Comparison of ENCODE assay signal across 8 mouse cellular contexts in the genomic region with DNA sequence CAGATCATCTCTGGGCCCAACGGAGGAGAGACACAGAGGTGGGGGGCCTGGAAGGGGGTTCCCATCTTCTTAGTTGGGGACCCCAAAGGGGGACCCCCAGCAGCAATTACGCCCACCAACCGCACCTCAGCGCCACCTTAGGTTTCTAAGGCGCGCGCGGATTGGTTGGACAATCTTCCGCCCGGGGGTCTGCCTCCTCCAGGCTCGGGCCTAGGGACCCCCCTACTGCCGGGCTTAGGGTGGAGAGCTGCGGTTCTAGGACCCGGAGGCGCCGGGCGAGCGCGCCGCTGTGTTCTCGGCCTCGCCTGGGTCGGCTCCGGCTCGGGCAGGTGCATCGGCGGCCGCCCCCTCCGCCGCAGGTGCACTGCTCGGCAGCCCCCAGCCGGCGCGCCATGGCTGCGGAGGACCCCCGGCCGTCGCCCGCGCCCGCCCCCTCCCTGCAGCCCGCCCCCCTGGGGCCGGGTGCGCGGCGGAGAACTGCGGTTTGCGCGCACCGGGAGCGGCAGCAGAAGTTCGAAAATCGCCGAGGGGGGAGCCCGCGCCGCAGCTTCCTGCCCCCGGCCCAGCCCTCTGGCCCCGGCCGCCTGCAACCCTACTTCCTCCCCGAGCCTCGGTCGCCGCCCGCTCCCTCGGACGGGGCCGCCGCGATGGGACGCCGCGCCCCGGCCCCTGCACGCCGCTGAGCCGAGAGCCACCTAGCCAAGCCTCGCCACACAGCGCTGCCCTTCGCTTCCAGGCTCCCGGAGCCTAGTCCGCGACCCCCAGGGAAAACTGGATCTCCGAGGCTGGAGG. TPM values are rescaled to one million over a fixed set of nuclear protein-coding genes. Genes with fewer than 3 reads are reported as not detected.
DNase-seq lines count a peak whose midpoint lies in the region; ATAC-seq and TF ChIP-seq lines count a peak whose summit lies in the region.

Gene Fmnl1, plus strand, starts transcription at position 614 of the 792 bp plus-strand sequence.

- peaks cover 5% of the 10 kb centered on the region for H3K4me1 ChIP-seq in bone marrow, adult 2 months (ENCODE audit: control insufficient read depth, insufficient read depth, low read length)
- H3K4me1 ChIP-seq in liver, embryonic 14.5 days (replicated peaks; ENCODE audit: control insufficient read depth in 2 of 2, insufficient read depth in 2 of 2, low read length in 1 of 2) = peaks cover 0 to 9% of the 10 kb centered on the region in 2 experiments; a peak in 2 of 4 replicates
- peaks cover 12% of the 10 kb centered on the region for H3K4me1 ChIP-seq in neural tube, embryonic 12.5 days

- peak within 1 kb of the TSS; percentile 47 for H3K4me2 ChIP-seq in liver, embryonic 14.5 days (ENCODE audit: low read depth)
- peak within 1 kb of the TSS; percentile 93 for H3K4me2 ChIP-seq in neural tube, embryonic 12.5 days (replicated peaks)

- 1% methylated on average over 84 of the region's 84 CpGs for WGBS in bone marrow, adult 2 months
- 1% methylated on average over 59 of the region's 84 CpGs for whole genome bisulfite sequencing in liver, embryonic 14.5 days (ENCODE audit: insufficient replicate concordance)
- 2% methylated on average over 75 of the region's 84 CpGs for WGBS in neural tube, embryonic 12.5 days

- no peak for TF ChIP-seq EP300 in liver, embryonic 14.5 days (IDR thresholded peaks at IDR 0.05; ENCODE audit: low read depth)

- TF ChIP-seq POLR2A in bone marrow, adult 2 months (IDR thresholded peaks at IDR 0.05; ENCODE audit: borderline replicate concordance, control insufficient read depth, low read depth, low read length) = peak; percentile 61; the same call in 1 of the 2 replicates

- peak within 1 kb of the TSS; percentile 57 for H3K4me3 ChIP-seq in layer of hippocampus, adult 2 months
- H3K4me3 ChIP-seq in bone marrow, adult 2 months (replicated peaks; ENCODE audit: control insufficient read depth, low read depth, low read length) = peak within 1 kb of the TSS; percentile 82
- peak within 1 kb of the TSS; percentile 38 to 40 for H3K4me3 ChIP-seq in liver, embryonic 14.5 days (ENCODE audit: insufficient read depth in 1 of 2, low read depth in 2 of 2, low read length in 2 of 2)
- H3K4me3 ChIP-seq in neural tube, embryonic 12.5 days = peak within 1 kb of the TSS; percentile 59

- no peaks in the 10 kb centered on the region for H3K9me3 ChIP-seq in liver, embryonic 14.5 days (ENCODE audit: control insufficient read depth, low read length)
- H3K9me3 ChIP-seq in neural tube, embryonic 12.5 days = 0 out of 2 replicates have a peak, but pooled peaks cover 3% of the 10 kb centered on the region

- no peaks in the 10 kb centered on the region for H3K36me3 ChIP-seq in liver, embryonic 14.5 days (replicated peaks; ENCODE audit: control insufficient read depth, insufficient read depth, low read depth)
- no peaks in the 10 kb centered on the region for H3K36me3 ChIP-seq in neural tube, embryonic 12.5 days

- H3K27me3 ChIP-seq in liver, embryonic 14.5 days (ENCODE audit: control insufficient read depth, insufficient read depth, low read length) = peaks cover 26% of the 10 kb centered on the region
- H3K27me3 ChIP-seq in neural tube, embryonic 12.5 days (replicated peaks) = peaks cover 50% of the 10 kb centered on the region

- DNase-seq in layer of hippocampus, adult 2 months (ENCODE audit: low spot score in 2 of 2) = peak in 1 of 2 experiments; percentile 39
- DNase-seq in layer of hippocampus, adult 11-12 months (ENCODE audit: low spot score) = no peak
- DNase-seq in heart, adult 8-10 months (ENCODE audit: low spot score) = peak; percentile 51
- peak; percentile 66 for DNase-seq in kidney, adult 18-20 months
- DNase-seq in liver, embryonic 14.5 days (ENCODE audit: low read depth in 3 of 3, low spot score in 3 of 3) = no peak
- peak; percentile 87 for DNase-seq in thymus, postnatal 4 days

- no peak for ATAC-seq in liver, embryonic 14.5 days (ENCODE audit: insufficient read depth)
- 0 out of 2 replicates have a peak, but pooled peaks have one; percentile 48 for ATAC-seq in neural tube, embryonic 12.5 days (ENCODE audit: low FRiP score, low read depth)

- H3K27ac ChIP-seq in layer of hippocampus, adult 2 months = peak within 1 kb of the TSS; percentile 97
- peak within 1 kb of the TSS; percentile 96 for H3K27ac ChIP-seq in bone marrow, adult 2 months (ENCODE audit: control insufficient read depth, insufficient read depth, low read depth, low read length, poor library complexity)
- H3K27ac ChIP-seq in liver, embryonic 14.5 days = no peak within 1 kb of the TSS
- no peak within 1 kb of the TSS for H3K27ac ChIP-seq in neural tube, embryonic 12.5 days

- TF ChIP-seq CTCF in layer of hippocampus, adult 2 months (conservative IDR thresholded peaks at IDR 0.05) = no peak
- TF ChIP-seq CTCF in bone marrow, adult 2 months (IDR thresholded peaks at IDR 0.05; ENCODE audit: control insufficient read depth, insufficient read depth, low read length) = no peak
- no peak for TF ChIP-seq CTCF in liver, embryonic 14.5 days (IDR thresholded peaks at IDR 0.05; ENCODE audit: low read depth)

- no peak within 1 kb of the TSS; the same call in 1 of the 2 replicates for H3K9ac ChIP-seq in liver, embryonic 14.5 days (replicated peaks)
- peak within 1 kb of the TSS; percentile 65 for H3K9ac ChIP-seq in neural tube, embryonic 12.5 days

RNA-seq across cellular contexts. Expression of gene Fmnl1, which starts in this region (rescaled TPM):
- total RNA-seq in layer of hippocampus, adult 2 months (2021) = 100 to 1,000 TPM; 142 to 156 TPM
- polyA plus RNA-seq in bone marrow, adult 2 months (2011; ENCODE audit: insufficient read depth, insufficient read length, low replicate concordance, missing spikeins) = 42.0 and 121 TPM in 2 replicates
- 10 to 100 TPM in 3 of 4 experiments, 1 to 10 TPM in 1; 9.3 to 20.1 (median 13.2) TPM for total RNA-seq in heart, adult 8-10 months (2022)
- polyA plus RNA-seq in liver, embryonic 14.5 days (2012; rRNA removed) = 2.3 and 3.5 TPM in 2 replicates
- 2.3 and 3.5 TPM in 2 replicates for polyA plus RNA-seq in liver, embryonic 14.5 days (2014; fragmentation: Nextera tagmentation; extraction: Ambion mirVana)
- polyA plus RNA-seq in neural tube, embryonic 12.5 days (2016; fragmentation: Nextera tagmentation; extraction: Ambion mirVana) = 1.7 and 2.1 TPM in 2 replicates

Comparison
In these comparisons a context has a peak if more than half of its experiments do, and no peak if none do; other contexts are left out.
1. RNA of gene Fmnl1 (total RNA-seq): 142 to 156 TPM in layer of hippocampus, adult 2 months; 9.3 to 20.1 TPM in heart, adult 8-10 months; every median in the first group is over 4 times any median in the second.
2. DNase-seq: peak in heart, adult 8-10 months (single experiment), kidney, adult 18-20 months (single experiment) and thymus, postnatal 4 days (single experiment); none in layer of hippocampus, adult 11-12 months (single experiment) and liver, embryonic 14.5 days (0 of 3).
3. H3K27ac ChIP-seq: peak in layer of hippocampus, adult 2 months (single experiment) and bone marrow, adult 2 months (single experiment); none in liver, embryonic 14.5 days (single experiment) and neural tube, embryonic 12.5 days (single experiment).
4. Peak in every context shown above with its lines, with median percentiles within 50 percentile points of each other: H3K4me3 ChIP-seq.